Mouse (Mus musculus) spleen, postnatal 36 days (tissue): ENCODE data around the gene Bcl11b.

Source experiments
- DNase-seq, 2 experiments: peaks; one replicate each; pipeline ENCODE4 v3.0.0; 2022; ENCODE audit warnings: low spot score in 2 of 2, mixed read lengths in 1 of 2

Bcl11b gene

DNA sequence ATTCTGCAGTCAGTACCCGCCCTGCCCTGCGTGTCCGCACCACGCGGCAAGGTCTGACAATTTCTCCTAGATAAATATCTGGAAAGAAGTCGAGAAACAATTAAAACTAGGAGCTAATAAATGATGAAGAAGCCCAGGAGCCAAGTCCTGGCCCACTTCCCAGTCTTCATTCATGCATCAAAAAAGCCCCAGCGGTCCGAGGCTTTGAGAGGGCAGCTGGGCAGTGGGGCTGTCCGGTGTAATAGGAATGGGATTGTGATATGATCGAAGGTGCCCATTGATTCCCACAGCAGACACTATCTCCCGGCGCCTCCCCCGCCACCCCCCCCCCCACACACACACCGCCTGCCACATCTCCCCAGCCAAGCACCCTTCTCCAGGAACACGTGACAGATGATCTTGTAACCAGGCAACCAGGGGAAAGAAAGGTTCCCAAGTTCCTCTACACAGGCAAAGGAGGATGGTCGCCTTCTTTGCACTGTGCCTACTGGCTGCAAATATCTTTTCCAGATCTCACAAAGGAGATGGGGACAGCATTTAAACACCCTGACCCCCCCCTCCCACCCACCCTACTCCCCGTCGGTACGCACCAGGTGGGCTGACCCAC is 68.5 kb downstream of the Bcl11b start:
- no peak for DNase-seq

DNA sequence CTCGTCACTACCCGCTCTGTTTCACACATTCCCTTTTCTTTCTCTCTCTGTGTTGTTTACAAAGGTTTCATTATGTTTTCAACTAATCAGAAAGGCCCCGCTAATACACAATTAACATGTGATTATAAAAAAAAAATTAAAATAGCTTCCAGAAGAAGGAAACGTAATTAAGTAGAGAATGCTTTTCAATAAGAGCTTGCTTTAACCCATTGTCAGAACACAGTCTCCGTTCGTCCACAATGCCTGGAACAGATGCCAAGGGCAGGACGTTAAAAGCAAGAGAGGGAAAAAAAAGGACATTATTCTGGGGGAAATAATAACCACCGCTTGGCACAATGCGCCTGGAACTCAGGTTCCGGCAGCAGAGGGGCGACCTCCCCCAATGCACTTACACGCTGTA is 71.3 kb downstream of the Bcl11b start:
- no peak for DNase-seq

- no peak for DNase-seq
Measured at GRCm38 (mm10) chr12:107931476-107931875, 71.9 kb downstream of the Bcl11b start.

DNA sequence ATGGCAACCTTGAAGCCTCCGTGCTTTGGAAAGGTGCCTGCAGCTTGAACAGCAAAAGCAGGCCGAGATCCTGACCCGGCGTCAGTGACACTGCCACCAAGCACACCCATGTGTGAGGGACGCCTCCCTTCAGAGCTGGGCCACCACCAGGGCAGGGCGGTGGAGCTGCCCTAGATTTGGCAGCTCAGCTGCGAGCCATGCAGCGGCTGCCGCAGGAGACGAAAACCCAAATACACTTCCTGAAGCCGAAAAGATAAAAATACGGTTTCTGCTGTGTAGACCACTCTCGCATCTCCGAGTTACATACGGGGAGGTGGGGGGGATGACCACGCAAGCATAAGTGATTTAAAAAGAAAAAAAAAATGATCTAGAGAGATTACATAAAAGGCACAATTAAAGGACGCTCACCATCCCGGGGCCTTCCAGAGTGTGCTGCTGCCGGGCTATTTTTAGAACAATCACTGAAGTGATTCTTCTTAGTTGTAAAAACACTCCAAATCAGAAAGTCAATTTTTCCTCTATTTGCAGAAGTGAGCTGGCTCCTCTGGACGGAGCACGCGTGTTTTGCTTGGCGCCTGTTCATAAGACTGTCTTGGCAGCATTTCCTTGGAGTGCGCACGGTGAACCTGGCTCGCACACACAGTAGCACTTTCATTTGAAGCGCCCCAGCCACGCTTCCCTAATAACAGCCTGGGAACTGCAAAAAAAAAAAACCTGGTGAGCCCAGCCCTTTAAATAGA is 72.6 kb downstream of the Bcl11b start:
- DNase-seq, result peak in 1 of 2 experiments; percentile 11

GRCm38 (mm10) chr12:107928905-107929304 is 74.5 kb downstream of the Bcl11b start:
- no peak for DNase-seq

DNA sequence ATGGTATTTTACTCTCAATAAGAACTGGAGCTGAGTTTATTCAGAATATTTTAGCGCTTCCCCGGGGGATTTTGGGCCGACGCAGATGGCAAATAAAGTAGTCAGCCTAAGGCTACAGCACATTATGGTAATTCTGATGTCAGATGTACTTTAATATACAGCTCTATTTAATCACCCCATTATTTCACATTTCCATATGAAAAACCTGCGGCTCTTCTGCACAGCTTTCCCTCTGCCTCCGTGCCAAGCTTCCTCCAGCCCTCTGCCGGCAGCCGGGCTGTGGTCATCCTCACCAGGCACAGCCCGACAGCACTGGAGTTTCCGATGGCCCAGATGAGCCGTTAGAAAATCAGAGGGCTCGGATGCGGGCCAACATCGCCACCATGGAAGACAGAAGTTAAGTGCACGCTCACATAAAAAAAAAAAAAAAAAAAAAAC is 74.9 kb downstream of the Bcl11b start:
- DNase-seq, result no peak

- DNase-seq, result peak in 1 of 2 experiments; percentile 21
Measured at GRCm38 (mm10) chr12:107927961-107928431, 75.4 kb downstream of the Bcl11b start.

GRCm38 (mm10) chr12:107926074-107926855 is 77.1 kb downstream of the Bcl11b start:
- DNase-seq, result no peak

DNA sequence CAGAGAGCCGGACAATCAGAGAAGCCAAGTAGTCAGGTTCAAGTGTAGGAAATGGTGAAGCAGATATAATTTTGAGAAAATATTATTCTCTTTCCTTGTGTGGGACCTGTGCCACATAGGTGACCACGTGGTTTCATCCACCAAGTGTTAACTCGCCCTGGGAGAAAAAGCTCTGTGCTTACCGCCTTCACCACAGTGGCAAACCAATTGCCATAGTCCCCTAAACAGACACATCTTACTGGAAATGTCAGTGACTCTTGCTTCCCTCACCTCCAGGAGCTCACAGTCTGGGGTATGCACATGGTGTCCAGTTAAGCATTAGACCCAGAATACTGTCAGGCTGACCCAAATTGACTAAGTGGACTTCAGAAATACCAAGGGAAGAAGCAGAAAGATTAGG is 78.7 kb downstream of the Bcl11b start:
- DNase-seq, result no peak

- DNase-seq, result no peak
Measured at GRCm38 (mm10) chr12:107923963-107924362, 79.4 kb downstream of the Bcl11b start.

- no peak for DNase-seq
Measured at GRCm38 (mm10) chr12:107922180-107922579, 81.2 kb downstream of the Bcl11b start.

GRCm38 (mm10) chr12:107921566-107921965 is 81.8 kb downstream of the Bcl11b start:
- DNase-seq, result no peak

DNA sequence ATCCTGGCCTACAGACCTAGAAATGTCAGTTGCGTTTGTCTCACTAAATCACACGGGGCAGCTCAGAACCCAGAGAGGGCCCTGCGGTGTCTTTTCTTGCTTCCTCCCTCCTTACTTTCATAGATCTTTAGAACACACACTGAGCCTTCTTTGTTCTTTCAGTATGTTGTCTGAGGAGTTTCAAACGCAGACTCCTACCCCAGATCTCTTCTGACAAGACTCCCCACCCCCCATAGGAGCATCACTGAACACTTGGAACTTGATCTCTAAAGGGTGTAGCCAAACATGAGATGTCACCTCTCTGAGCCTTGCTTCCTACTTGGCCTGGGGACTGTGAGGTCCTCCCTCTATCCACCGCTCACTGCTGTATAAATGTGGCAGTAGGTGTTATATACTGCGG is 82.2 kb downstream of the Bcl11b start:
- peak in 1 of 2 experiments; percentile 11 for DNase-seq

DNA sequence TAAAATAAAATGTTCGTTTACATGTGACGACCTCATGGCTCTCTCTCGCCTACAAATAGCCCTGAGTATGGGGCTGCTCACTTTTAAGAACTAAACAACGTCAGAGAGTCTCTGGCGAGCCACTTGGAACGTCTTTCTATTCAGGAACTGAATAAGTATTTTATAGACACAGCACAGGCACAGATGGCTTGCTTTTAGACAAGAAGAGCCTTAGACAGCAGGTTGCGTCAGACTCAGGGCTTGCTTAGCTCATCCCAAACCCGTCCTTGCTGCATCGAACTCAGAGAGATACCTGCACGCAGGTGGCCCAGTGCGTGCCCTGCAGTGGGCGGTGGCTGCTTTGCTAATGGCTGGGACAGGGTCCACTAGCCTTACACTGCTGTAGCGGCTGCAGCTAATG is 82.7 kb downstream of the Bcl11b start:
- no peak for DNase-seq

DNA sequence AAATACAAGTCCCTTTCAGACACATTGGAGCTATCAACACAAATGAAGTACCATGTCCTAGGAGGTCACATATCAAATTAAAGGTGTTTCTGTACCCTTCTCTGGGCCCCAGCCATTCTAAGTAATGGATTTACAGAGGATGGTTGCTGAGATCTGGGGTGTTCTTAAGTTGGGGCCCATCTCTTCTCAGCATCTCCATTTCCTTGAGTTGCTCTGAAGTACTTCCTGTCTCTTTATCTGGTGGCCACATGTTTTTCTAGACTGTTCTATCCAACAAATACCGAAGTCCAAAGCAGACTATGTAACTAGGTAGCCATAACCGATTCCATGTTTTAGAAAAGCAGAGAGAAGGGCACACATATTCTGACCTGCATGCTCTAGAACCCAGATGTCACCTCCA is 83.3 kb downstream of the Bcl11b start:
- DNase-seq, result no peak

- peak; percentile 20 to 23 for DNase-seq
Measured at GRCm38 (mm10) chr12:107918779-107919178, 84.6 kb downstream of the Bcl11b start.

DNA sequence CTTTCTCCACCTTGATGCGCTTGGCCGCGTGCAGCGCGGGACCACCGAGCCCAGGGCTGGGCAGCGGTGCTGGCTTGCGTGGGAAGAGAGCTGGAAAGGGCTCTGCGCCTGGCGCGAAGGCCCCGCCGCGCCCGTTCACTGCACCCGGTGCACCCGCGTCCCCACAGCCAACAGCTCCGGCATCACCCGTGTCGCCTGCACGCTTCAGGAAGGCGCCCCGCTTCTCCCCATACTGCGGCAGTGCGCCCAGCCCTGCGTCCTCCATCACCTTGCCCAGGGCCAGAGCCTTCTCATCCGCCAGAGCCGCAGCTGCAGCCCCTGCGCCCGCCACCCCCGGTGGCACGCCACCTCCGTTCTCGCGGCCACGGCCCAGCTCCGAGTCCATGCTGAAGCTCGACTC is 87.4 kb downstream of the Bcl11b start:
- no peak for DNase-seq

GRCm38 (mm10) chr12:107915396-107915795 is 88.0 kb downstream of the Bcl11b start:
- no peak for DNase-seq

GRCm38 (mm10) chr12:107908826-107909225 is 94.6 kb downstream of the Bcl11b start:
- no peak for DNase-seq

DNA sequence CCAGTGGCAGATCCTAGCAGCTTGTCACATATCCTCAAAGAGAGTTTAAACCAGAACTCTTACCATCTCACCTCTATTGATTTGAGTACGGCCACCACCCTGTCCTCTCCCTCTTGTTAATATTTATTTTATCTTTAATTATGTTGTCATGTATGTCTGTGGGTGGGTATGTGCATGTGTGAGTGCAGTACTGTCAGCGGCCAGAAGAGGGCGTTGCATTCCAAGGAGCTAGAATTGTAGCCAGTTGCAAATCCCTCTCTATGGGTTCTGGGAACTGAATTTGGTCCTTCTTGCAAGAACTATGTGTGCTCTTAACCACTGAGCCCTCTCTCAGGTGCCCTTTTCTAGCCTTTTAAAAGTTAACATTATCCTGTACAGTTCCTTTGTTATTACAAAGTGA is 98.1 kb downstream of the Bcl11b start:
- DNase-seq, result no peak

- no peak for DNase-seq
Measured at GRCm38 (mm10) chr12:107904457-107904856, 98.9 kb downstream of the Bcl11b start.

DNA sequence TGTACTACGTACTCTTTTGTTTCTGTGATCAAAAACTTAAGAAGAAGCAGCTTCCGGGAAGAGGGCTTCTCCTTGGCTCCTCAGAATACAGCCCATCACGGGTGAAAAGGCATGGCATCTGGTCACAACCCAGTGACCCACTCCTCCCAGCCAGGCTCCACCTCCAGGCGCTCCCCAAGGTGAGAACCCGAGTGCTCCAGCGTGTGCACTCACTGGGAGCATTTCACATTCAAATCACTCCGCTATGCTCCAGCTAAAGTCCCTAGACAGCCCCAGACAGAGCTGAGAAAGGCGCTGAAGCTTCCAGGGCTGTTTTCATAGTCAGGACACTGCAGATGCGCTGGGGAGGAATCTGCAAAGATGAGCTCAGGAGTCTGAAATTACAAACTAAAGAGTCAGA is 99.5 kb downstream of the Bcl11b start:
- DNase-seq, result no peak

DNA sequence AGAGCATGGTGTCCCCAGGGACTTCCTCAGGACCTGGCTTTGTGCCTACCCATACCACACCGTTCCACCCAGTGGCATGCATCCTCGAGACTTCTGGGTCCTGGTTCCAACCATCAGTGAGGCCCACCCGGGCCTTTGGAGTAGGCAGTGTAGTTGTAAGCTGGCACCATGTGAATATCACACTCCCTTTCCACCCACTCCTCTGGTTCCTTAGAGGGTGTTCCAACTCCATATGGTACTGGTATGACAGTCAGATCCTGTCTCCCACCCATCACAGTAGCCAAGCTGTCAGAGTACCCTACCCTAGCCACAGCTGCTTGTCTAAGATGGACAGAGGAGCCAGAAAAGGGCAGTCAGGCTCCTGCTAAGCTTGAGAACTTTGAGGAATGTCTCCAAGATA is 112.0 kb downstream of the Bcl11b start:
- DNase-seq, result no peak
